Mouse (Mus musculus) embryonic facial prominence, embryonic 14.5 days (tissue): ENCODE measurements around the gene Rae1. TPM values are rescaled to one million over a fixed set of nuclear protein-coding genes. Genes with fewer than 3 reads are reported as not detected.

ENCODE experiments used
- ATAC-seq: fragments of 200-750 bp; cut with Nextera tagmentation; 2 replicates; pipeline ENCODE4 v1.8.0; 2017; ENCODE audit warnings: low read depth, moderate number of reproducible peaks, moderate TSS enrichment
- DNase-seq: peaks from one replicate; pipeline ENCODE4 v3.0.0-alpha.2; 2015; ENCODE audit warnings: low spot score
- H3K27ac ChIP-seq: fragments of 300-500 bp; sonication (generic); replicated peaks from 2 replicates; pipeline ENCODE4 v1.5.1; 2014; ENCODE audit warnings: low read depth, mild to moderate bottlenecking, low read length, moderate library complexity
- H3K27me3 ChIP-seq: fragments of 300-500 bp; sonication (generic); replicated peaks from 2 replicates; pipeline ENCODE4 v1.6.1; 2014; ENCODE audit warnings: low read length; ENCODE audit not compliant: control insufficient read depth, insufficient read depth
- H3K36me3 ChIP-seq: fragments of 300-500 bp; sonication (generic); 2 replicates; pipeline ENCODE4 v1.6.1; 2014; ENCODE audit warnings: low read length, mixed read lengths; ENCODE audit not compliant: control insufficient read depth, insufficient read depth
- H3K4me1 ChIP-seq: fragments of 300-500 bp; sonication (generic); 2 replicates; pipeline ENCODE4 v1.6.1; 2014; ENCODE audit warnings: antibody characterized with exemption, low read length; ENCODE audit not compliant: control insufficient read depth, insufficient read depth
- H3K4me2 ChIP-seq: fragments of 300-500 bp; sonication (generic); 2 replicates; pipeline ENCODE4 v1.6.1; 2014; ENCODE audit warnings: low read depth, mild to moderate bottlenecking, low read length, moderate library complexity, mixed read lengths
- H3K4me3 ChIP-seq: fragments of 300-500 bp; sonication (generic); 2 replicates; pipeline ENCODE4 v1.5.1; 2014; ENCODE audit warnings: low read depth, mild to moderate bottlenecking, low read length
- H3K9ac ChIP-seq: fragments of 300-500 bp; sonication (generic); 2 replicates; pipeline ENCODE4 v1.6.1; 2014; ENCODE audit warnings: low read depth, mild to moderate bottlenecking, low read length, moderate library complexity, mixed read lengths
- H3K9me3 ChIP-seq: fragments of 300-500 bp; sonication (generic); 2 replicates; pipeline ENCODE4 v1.6.1; 2016; ENCODE audit warnings: low read length; ENCODE audit not compliant: control insufficient read depth
- WGBS: fragments of 180-500 bp; shearing (Covaris S2); extraction: QIAGEN DNeasy Blood & Tissue Kit; methylation state at CpG from one replicate; pipeline ENCODE4 v1.1.7; 2014; 5-methylcytosine and 5-hydroxymethylcytosine counted together
- polyA plus RNA-seq: library from polyadenylated mRNA; unstranded; fragments of >200 nt; fragmentation: Nextera tagmentation; extraction: Ambion mirVana; gene quantifications from 2 replicates; pipeline ENCODE4 v1.2.1, GENCODE M21; 2014

Gene Rae1
- polyA plus RNA-seq, 1 experiment from 2014 or later: 110 TPM

GRCm38 (mm10) chr2:172978131-172978633, 21.7 kb upstream of the Rae1 start:
- ATAC-seq (no peak), DNase-seq (no peak)
- 56% methylated on average over 3 of the region's 4 CpGs for WGBS
- Histone ChIP-seq H3K4me2 (peak overlapping the region; percentile 43; the same call in 1 of the 2 replicates), H3K4me1 (peaks cover 26% of the 10 kb centered on the region), H3K9me3 (no peaks in the 10 kb centered on the region), H3K27ac (peak overlapping the region; percentile 61), H3K4me3 (no peak overlapping the region), H3K27me3 (no peaks in the 10 kb centered on the region), H3K36me3 (no peaks in the 10 kb centered on the region), H3K9ac (peak overlapping the region; percentile 15; the same call in 1 of the 2 replicates)

DNA sequence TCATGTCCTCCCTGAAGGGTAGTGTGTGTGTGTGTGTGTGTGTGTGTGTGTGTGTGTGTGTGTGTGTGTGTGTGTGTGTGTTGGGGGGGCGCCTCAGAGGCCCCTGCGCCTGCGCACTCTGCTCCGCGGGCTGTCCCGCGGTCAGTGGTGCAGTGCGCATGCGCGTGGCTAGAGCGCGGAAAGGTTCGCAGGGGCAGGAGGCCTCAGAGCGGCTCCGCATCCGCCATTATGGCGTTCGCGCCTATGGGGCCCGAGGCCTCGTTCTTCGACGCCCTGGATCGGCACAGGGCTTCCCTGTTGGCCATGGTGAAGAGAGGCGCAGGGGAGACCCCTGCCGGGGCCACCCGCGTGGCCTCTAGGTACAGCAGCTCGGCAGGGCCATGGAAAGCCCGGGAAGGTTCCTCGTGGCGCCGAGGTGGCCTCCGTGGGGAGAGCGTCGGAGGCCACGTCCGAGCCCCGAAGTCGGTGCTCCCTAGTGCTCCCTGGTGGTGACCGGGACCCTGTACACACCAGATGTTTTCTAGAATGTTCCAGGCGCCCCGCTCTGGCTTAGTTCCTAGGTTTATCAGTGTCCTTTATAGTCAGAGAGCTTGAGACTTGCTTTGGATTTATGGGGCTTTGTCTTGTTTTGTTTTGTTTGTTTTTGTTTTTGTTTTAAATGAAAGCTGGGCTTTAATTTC, 20.1 kb upstream of the Rae1 start:
- no peaks in the 10 kb centered on the region for H3K9me3 ChIP-seq
- H3K9ac ChIP-seq: no peak overlapping the region
- WGBS: 96% methylated on average over 35 of the region's 43 CpGs
- no peaks in the 10 kb centered on the region for H3K27me3 ChIP-seq
- ATAC-seq: no peak
- no peak overlapping the region for H3K27ac ChIP-seq
- H3K4me1 ChIP-seq: peaks cover 16% of the 10 kb centered on the region
- H3K36me3 ChIP-seq: no peaks in the 10 kb centered on the region
- no peak for DNase-seq
- H3K4me2 ChIP-seq: no peak overlapping the region
- H3K4me3 ChIP-seq: no peak overlapping the region

- no peak for DNase-seq
- Histone ChIP-seq H3K4me1 (no peaks in the 10 kb centered on the region; the same call in 1 of the 2 replicates), H3K4me2 (no peak overlapping the region), H3K27me3 (no peaks in the 10 kb centered on the region), H3K27ac (no peak overlapping the region), H3K9me3 (no peaks in the 10 kb centered on the region), H3K4me3 (no peak overlapping the region), H3K9ac (no peak overlapping the region), H3K36me3 (no peaks in the 10 kb centered on the region)
- 74% methylated on average over 9 of the region's 9 CpGs for WGBS
- no peak for ATAC-seq
Observed at GRCm38 (mm10) chr2:172982776-172983561, 16.9 kb upstream of the Rae1 start.

DNA sequence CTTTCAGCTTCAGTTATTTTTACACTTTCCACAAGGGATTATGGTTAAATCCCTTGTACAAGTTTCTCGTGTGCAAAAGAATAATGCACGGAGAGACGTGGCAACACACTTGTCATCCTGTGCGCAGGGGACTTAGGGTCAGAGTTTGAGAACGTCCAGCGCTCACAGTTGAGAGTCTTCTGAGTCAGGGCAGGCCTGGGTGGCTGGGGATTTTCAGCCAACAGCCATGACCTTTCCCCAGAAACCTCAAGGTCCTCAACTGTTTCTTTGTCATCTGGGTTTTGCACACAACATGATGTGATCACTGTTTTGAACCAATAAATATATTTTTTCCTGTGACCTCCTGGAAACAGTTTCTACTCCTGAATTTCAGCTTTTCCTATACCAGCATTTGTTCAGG, 9.8 kb upstream of the Rae1 start:
- Histone ChIP-seq H3K9ac (no peak overlapping the region), H3K4me1 (no peaks in the 10 kb centered on the region), H3K4me3 (no peak overlapping the region), H3K9me3 (no peaks in the 10 kb centered on the region), H3K27me3 (no peaks in the 10 kb centered on the region), H3K27ac (no peak overlapping the region), H3K36me3 (no peaks in the 10 kb centered on the region), H3K4me2 (no peak overlapping the region)
- ATAC-seq (no peak), DNase-seq (no peak)
- 80% methylated on average over 6 of the region's 6 CpGs for WGBS

GRCm38 (mm10) chr2:172996207-172996606, 3.7 kb upstream of the Rae1 start:
- Histone ChIP-seq H3K4me1 (peaks cover 6% of the 10 kb centered on the region), H3K36me3 (no peaks in the 10 kb centered on the region), H3K27me3 (no peaks in the 10 kb centered on the region), H3K4me3 (no peak overlapping the region), H3K27ac (no peak overlapping the region), H3K4me2 (no peak overlapping the region), H3K9me3 (no peaks in the 10 kb centered on the region), H3K9ac (no peak overlapping the region)
- no peak for ATAC-seq
- WGBS: 7% methylated on average over 4 of the region's 4 CpGs
- peak; percentile 89 for DNase-seq

- DNase-seq (no peak), ATAC-seq (no peak)
- Histone ChIP-seq H3K4me2 (no peak overlapping the region), H3K4me3 (no peak overlapping the region), H3K4me1 (peaks cover 9% of the 10 kb centered on the region), H3K36me3 (peaks cover 2% of the 10 kb centered on the region), H3K27me3 (no peaks in the 10 kb centered on the region), H3K9me3 (no peaks in the 10 kb centered on the region), H3K9ac (no peak overlapping the region), H3K27ac (no peak overlapping the region)
- WGBS: 68% methylated on average over 11 of the region's 11 CpGs
Observed at GRCm38 (mm10) chr2:172997748-172998147, 2.2 kb upstream of the Rae1 start.

GRCm38 (mm10) chr2:172998478-172998877, 1.4 kb upstream of the Rae1 start:
- H3K9ac ChIP-seq: no peak overlapping the region
- DNase-seq (no peak), ATAC-seq (no peak)
- no peak overlapping the region for H3K4me3 ChIP-seq
- no peak overlapping the region for H3K4me2 ChIP-seq
- no peak overlapping the region for H3K27ac ChIP-seq
- peaks cover 9% of the 10 kb centered on the region for H3K4me1 ChIP-seq
- no peaks in the 10 kb centered on the region for H3K9me3 ChIP-seq
- 73% methylated on average over 7 of the region's 7 CpGs for WGBS
- H3K27me3 ChIP-seq: no peaks in the 10 kb centered on the region
- H3K36me3 ChIP-seq: peaks cover 9% of the 10 kb centered on the region

DNA sequence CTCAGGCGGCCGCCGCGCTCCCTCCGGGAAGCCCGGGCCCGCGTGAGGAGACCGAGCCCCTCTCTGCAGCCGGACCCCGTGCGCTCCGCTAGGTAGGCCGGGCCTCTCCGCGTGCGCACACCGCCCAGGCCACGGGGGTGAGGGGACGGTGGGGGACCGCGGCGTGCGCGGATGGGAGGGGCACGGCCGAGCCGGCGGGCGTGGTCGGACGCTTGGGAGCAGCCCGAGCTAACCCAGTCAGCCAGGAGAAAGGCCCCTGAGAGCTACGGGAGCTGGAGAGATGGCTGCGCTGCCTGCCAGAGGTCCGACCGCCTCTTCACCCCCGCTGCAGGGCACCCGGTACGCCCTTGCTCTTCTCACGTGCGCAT, 352 bp downstream of the Rae1 start:
- Histone ChIP-seq H3K27ac (peak overlapping the region; percentile 90), H3K36me3 (peaks cover 27% of the 10 kb centered on the region), H3K9me3 (no peaks in the 10 kb centered on the region), H3K4me3 (peak overlapping the region; percentile 97), H3K9ac (peak overlapping the region; percentile 96), H3K27me3 (no peaks in the 10 kb centered on the region), H3K4me2 (peak overlapping the region; percentile 86), H3K4me1 (peaks cover 9% of the 10 kb centered on the region)
- 0% methylated on average over 13 of the region's 42 CpGs for WGBS
- ATAC-seq (peak; percentile 90), DNase-seq (peak; percentile 68)
